Mouse (Mus musculus) bone marrow, adult 2 months (tissue): ENCODE data around the gene Trim61.

Experiments used
- CTCF ChIP-seq: fragments of 200-500 bp; IDR thresholded peaks from 2 replicates; pipeline ENCODE4 v1.5.1; 2011; ENCODE audit warnings: low read length, control low read depth; ENCODE audit not compliant: control insufficient read depth, insufficient read depth
- POLR2A ChIP-seq: fragments of 200-500 bp; IDR thresholded peaks from 2 replicates; pipeline ENCODE4 v1.6.1; 2011; ENCODE audit warnings: low read depth, mild to moderate bottlenecking, control low read depth, low read length, borderline replicate concordance; ENCODE audit not compliant: control insufficient read depth

DNA sequence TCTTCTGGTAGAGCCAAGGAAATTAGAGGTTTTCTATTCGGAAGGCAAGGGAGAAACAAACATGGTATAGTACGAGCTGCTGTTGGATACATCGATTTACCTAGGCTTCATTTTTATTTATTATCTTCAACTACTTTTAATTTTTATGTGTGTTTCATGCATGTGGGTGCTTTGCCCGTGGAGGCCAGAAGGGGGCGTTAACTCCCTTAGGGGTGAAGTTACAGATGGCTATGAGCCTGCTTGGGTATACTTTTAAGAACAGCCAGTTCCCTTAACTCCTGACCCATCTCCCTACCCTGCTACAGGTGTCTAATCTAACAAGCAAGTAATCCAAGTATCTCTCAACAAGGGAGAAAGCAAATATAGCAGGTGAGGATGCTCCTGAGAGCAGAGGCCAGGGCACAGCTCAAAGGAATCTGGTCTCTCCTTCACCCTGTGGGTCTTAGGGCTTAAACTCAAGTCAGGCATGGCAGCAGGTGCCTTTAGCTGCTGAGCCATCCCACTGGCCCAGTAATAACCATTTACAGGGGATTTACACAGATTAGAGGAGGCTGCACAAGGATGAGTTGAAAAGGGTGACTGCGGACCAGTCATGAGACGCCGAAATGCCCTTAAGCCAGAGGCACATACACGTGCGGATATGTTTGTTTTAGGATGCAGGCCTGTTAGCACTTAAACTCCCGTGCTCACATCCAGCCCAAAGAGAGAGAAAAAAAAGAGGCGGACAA lies 10.8 kb upstream of the Trim61 start:
- TF ChIP-seq POLR2A, result no peak
- no peak for TF ChIP-seq CTCF
